Mouse (Mus musculus) megakaryocyte progenitor cell, adult 5-6 weeks (primary cell): ENCODE results near the gene Rnaseh1. TPM values are rescaled to one million over a fixed set of nuclear protein-coding genes. Genes with fewer than 3 reads are reported as not detected.
A peak's percentile ranks its signal among the peaks of the same experiment; 100 is the strongest.

Experiments
- ATAC-seq: replicated peaks from 2 replicates; pipeline ENCODE4 v1.8.0; 2016; ENCODE audit warnings: mild to moderate bottlenecking, moderate TSS enrichment, inconsistent platforms; ENCODE audit not compliant: poor library complexity
- total RNA-seq, 2 experiments: library from RNA; stranded (forward) in 1 of 2; stranded (reverse) in 1 of 2; fragments of 157-497, 149-512 nt in 1 of 2; fragments of 200-1000 nt in 1 of 2; gene quantifications; 2 replicates each; pipeline versions ENCODE4 v1.2.3 to v1.2.4; 2015 to 2017

The Rnaseh1 gene
- total RNA-seq, 2 experiments from 2014 or later: 29.7 to 31.9 TPM

DNA sequence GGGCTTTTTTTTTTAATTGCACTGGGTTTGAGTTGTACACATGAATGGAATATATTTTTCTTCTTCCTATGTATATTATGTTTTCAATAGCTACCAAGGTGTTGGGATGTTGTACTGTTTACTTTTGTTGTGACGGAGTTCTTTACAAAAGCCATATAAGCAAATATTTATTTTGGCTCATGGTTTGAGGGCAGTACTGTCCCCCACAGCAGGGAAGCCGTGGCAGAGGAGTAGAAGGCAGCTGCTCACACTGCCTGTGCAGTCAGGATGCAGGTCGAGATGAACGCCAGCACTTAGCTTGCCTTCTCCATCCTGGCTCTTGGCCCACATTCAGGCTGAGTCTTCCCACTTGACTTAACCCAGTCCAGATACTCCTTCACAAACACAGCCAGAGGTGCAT, 17.3 kb downstream of the Rnaseh1 start:
- no peak for ATAC-seq

DNA sequence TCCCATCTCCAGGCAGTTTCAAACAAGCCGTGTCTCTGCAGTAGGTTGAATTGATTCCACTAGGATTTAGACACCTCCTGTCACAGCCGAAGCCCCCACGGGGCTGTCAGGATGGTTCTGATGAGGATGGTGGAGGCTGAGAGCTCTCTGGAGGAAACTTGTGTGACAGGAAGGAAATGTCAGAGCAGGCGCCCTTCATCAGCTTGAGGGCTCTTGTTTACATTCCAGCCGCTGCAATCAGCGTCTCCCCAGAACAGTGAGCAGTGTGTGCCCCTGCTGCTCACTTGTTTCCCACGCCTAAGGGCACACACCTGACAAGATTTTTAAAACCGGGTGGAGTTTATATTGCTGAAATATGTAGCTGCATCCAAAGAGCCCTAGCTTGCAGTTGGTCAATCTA, 17.9 kb downstream of the Rnaseh1 start:
- ATAC-seq: no peak

DNA sequence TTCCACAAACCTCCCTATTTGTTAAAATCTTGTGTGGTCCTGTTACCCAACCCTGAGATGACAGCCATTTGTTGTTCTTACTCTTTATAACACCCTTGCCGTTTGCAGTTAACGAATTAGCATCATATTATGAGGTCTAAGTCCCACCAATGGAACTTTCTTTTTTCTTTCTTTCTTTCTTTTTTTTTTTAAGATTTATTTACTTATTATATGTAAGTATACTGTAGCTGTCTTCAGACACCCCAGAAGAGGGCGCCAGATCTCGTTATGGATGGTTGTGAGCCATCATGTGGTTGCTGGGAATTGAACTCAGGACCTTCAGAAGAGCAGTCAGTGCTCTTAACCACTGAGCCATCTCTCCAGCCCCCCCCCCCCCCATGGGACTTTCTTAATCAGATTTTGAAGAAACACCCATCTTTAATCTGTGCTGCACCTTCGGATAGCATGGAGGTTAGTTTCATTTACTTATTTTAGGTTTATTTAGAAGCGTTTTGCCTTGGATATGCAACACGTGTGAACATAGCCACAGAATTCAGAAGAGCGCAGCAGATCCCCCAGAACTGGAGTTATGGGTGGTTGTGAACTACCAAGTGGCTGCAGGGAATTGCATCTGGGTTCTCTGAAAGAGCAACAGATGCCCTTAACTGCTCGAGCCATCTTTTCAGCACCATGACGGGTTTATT, 24.8 kb downstream of the Rnaseh1 start:
- ATAC-seq: no peak

DNA sequence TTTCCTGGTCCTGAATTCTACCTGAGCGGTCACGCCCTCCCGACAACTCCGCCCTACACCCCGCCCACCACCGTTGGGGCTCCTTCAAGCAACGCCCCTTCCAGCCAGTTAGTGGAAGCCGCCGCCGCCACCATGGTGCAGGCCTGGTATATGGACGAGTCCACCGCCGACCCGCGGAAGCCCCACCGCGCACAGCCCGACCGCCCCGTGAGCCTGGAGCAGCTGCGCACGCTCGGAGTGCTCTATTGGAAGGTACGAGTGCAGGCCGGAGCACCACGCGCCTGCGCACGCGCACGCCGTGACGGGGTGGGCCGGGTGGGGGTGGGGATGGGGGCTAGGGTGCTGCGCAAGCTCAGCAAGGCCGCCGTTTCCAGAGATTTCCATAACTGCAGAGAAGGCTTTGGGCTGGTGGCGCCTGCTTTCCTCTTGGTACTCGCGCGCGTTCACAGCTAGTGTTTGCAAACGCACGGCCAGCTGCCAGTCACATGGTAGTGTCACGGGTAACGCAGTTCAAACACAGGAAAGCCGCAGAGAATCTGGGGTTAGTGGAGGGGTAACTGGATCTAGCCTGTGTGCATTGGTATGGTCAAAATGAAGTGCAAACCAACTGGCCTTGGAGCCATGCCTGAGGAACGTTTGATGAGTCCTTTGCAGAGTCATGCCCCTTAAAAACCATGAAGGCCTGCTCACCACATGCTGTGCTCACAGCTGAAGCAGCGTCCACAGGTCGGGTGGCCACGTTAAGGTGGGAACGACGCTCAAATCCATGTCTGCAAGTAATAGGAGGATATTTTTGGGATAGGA, 25.9 kb downstream of the Rnaseh1 start, which contains the start of gene Adi1:
Gene Adi1 (plus strand): TSS at position 111 of the 804 bp plus-strand sequence.
- ATAC-seq: peak; percentile 89

DNA sequence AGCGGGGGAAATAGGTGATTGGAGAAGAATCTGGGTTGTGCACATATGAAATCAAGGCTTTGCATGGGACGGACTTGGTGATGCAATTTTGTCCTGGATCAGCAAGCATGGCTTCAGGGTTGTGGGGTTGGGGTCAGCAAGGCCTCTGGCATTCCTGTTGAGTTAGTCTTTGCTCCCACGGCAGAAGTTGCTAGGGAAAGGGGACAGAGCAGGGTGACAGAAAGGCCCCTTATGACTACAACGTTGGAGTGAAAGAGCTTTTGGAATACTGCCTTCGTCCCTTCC, 26.5 kb downstream of the Rnaseh1 start:
- peak; percentile 2; the same call in 1 of the 2 replicates for ATAC-seq

DNA sequence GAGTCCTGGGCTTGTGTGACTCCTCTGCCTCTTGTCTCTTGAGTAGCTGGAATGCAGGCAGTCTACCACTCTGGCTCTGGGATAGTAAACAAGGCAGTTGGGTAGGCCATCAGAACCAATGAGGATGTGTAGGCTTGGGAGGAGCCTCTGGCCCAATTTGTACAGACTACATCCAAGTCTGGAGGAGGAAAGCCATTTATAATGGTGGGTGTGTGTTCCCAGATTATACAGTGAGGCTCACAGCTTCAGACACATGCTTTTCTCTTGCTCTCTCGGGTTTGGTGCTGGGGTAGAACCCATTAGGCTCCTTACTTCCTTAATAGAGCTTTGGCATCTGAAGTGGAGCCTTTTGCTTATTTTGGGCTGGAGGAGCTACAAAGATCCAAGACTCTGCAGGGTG, 35.3 kb downstream of the Rnaseh1 start:
- no peak for ATAC-seq

DNA sequence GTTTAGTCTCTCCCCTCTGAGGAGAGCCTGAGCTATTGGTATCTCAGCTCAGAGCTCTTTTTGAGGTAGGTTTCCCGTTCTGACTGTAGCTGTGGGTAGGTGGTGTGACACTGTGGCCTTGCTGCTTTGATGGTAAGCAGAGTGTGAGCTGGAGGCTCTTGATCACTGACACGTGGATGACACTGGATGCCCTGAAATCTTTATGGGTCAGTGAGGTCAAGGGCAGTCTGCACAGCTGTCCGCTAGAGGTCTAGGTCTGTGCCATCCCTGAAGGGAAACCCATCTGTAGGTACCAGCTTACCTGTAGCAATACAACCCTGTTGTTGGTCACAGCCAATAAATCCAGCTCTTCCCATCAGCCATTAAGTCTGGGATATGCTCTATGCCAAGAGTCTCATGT, 36.4 kb downstream of the Rnaseh1 start:
- no peak for ATAC-seq

DNA sequence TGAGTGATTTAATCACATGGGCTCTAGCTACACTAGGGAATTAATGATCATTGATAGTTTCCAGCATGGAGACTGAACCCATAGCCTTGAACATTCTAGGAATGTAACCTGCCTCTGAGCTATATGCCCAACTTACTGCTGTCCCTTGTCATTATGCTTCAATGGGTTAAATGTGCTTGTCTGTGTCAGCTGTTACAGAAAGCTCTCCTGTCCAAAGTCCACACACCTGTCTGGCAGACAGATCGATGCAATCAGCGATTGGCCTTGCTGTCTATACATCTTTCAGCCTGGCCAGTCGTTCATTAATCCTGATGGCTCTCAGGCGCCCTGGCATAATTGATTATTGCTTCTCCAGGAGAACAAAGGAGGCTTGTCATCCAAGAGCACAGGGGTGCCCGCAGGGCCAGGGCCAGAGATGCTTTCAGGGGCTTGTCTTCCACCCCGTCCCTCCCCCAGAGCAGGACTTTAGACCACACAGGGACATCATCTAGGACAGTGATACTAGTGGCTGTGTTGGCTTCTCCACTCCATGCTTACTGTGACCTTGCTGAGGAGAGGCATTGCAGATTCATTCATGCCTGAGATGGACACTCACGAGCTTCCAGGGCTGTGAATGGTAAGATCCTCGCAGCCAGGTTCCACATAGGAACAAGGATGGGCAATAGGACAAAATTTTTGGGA, 36.9 kb downstream of the Rnaseh1 start:
- ATAC-seq: no peak

DNA sequence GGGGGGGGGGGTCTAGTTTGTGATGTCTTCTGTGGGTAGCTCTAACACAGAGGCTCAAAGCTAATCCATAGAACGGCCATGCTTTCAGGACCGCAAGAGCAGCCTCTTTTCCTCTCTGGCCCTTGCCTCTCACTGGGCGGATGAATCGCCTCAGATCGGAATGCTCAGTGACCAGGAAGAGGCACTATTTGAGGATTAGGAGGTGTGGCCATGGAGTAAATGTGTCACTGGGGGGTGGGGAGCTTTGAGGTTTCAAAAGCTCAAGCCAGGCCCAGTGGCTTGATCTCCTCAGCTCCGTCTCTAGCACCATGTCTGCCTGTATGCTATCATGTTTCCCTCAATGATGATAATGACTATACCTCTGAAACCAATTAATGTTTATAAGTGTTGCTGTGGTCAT, 39.6 kb downstream of the Rnaseh1 start:
- no peak for ATAC-seq

DNA sequence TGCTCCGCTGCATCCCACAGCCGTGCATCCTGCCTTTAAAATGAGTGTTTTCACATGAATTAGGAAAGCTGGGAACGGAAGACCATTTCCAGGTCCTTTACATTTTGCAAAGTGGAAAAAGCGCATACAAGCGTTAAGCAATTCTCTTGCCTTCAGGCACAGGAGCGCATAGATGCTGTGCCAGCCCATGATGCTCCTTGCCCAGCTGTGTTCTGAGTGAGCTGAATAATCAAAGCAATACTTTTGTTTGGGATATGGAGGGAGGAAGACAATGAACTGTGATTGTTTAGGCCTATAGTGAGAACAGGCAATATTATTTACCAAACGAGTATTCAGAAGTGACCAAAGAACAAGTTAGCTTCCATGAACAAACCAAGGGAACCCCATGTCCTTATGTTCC, 41.3 kb downstream of the Rnaseh1 start:
- ATAC-seq: no peak

DNA sequence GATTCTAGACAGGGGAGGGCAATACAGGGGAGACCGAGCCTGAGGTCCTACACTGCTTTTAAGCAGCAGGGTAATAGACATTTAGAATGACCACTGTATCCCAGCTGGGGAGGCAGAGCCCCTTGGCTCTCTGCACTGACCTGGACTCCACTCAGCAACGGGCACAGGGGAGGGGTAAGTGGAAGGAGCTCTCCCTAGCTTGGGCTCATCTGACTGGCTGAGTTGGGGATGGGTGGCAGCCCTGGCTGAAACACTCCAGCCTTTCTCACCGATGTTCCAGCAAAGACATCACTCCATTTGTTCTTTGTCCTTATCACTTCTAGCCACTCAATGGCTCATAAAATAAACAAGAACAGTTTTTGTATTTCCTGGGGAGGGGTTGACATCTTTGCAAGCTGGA, 44.3 kb downstream of the Rnaseh1 start:
- no peak for ATAC-seq

DNA sequence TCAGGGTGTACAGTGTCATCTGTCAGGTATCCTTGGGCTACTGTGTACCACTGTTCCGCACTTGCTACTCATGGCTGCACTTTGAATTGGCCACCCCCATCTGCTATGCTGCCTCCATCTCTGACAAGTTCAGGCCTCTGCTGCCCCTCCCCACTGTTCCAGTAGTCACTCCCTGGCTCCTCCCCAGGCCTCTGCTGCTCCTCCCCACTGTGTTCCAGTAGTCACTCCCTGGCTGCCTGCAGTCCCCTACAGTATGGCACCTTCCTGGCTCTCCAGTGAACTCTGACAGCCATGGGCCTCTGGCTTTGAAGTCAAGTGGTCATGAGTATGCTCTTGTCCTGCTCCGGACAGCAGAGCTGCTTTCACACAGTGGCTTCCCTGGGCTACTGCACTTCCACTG, 44.8 kb downstream of the Rnaseh1 start:
- no peak for ATAC-seq

DNA sequence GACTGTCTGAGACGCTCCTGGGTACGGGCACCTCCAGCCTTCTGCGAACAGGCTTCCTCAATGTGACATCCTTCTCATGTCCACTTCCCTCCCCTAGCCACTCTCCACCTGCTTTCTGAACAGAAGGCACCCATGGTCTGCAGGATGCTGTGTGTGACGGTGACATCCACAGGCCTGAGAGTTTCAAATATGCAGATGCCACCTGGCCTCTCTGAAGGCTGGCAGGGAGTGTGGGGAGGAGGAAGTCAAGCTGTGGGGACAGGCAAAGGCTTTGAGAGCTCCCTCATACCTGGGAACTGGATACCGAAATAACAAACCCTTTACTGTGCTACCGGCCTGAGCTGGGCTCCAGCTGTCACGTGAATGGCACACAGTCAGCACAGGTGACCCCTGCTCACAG, 45.4 kb downstream of the Rnaseh1 start:
- no peak for ATAC-seq

DNA sequence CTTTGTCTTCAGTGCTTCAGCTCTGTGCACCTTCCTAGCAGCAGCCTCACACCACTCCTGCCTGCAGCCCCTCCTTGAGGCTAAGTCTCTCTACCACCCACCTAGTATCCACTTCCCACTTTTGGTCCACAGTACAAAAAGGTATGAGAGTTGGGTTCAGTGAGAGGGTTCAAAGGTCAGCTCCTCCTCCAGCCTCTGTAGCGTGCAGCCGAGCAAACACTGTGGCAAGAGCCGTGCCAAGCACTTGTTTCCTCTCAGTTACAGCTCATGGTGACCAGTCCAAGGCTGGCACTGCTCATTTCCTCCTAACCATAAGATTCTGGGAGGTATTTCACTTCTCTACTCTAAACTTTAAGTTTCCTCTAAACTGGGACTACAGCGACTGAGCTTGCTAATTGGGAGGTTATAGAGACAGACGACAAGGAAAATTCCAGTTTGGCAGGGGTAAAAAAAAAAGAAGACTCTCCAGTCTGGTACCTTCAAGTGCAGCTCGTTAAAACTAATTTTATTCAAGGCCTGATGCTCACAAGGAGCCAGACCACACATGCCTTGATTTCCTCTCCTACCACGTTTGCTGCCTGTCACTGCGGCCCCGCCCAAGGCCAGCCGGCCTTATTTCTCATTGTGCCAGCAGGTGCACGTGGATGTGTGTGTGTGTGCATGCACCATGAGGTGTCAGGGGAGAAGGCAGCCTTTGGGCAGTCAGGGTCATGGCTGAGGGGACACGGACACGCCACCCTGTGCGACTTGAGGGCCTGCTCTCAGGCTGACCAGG, 48.6 kb downstream of the Rnaseh1 start:
- ATAC-seq: no peak

DNA sequence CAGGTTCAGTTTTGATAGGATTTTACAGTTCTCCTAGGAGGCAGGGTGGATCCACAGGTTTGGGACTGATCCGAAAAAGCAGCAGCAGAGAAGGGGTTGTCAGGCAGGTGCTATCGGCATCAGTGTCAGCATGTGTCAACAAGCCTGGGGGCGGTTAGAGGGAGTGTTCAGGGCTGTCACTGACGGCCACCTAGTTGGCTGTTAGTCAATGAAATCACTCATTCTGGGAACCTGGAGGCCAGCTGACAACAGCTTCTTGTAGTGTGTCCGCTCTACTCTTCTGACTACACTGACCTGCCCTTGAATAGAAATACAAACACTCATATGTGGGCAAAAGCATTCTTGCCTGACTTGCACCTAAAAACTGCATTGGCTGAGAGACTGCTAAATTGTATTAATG, 49.7 kb downstream of the Rnaseh1 start:
- no peak for ATAC-seq

DNA sequence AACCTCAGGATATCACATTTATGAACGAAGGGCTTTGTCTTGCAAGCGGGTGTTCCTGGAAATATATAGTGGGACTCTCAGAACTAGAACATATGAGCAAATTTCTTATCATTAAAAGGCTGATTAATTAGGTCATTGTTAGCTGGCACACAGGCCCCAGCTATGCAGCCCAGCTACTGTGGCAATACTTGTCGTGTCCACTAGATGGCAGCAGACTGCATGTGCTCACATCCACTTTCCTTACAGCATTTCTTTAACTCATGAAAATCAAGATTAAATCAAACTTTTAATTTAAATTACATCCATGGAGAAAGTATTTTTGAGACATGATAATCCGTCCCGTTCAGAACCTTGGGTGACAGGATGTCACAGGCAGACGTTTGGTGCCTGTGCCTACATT, 50.3 kb downstream of the Rnaseh1 start:
- peak; percentile 87 for ATAC-seq

DNA sequence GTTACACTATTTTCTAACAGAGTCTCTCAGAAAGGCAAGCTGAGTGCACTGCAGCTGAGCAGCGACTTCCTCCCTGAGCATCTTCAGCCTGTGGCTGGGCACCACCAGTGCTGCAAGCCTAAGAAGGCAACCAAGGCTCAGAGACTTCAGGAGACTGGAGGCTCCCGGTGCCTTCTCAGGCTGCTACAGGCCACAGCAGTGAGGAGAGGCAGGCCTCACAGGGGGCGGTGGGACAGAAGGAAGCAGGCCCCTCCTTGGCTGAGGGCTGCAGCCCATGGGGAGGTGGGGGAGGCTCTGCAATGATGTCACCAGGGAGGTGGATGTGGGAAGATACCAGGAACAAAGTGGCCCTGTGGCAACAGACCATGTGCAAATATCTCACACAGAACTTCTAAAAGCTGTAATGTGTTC, 50.7 kb downstream of the Rnaseh1 start:
- no peak for ATAC-seq

DNA sequence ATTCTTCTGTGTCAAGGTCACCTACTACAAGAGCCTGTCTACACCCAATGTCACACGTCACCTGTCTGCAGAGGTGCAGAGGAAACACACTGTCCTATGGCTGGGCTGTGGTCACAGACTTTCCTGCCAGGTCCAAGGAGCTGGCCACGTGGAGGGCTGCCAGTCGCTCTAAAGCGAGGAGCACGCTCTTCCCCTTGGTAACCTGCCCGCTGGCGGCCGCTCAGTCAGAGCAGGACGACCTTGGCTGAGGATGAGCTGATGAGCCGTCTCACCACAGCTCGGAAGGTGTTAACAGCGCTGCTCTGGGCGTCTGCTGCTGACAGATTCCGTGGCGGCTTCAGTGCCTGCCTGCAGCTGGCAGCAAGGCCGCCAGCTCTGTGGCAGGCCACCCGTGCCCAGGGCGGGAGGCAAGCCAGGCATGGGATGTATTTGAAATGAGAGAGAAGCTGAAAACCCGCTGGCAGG, 51.2 kb downstream of the Rnaseh1 start:
- no peak for ATAC-seq

DNA sequence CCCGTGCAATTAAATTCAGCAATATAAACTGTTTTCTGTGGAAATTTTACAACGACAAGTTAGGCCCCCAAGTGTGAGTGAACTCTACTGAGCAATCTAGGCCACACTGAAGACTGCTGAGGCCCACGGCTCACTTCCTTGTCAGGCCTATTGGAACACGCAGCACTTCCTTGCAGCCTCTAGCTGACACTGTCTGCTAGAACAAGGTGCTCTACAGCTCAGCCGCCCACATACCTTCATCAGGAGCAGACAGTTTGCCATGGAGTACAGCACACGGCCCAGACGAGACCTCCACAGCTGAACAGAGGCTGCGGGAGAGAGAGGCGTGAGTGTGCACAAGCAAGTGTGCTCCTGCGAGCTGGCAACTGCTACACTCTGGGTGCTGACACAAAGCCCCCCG, 51.9 kb downstream of the Rnaseh1 start:
- no peak for ATAC-seq

DNA sequence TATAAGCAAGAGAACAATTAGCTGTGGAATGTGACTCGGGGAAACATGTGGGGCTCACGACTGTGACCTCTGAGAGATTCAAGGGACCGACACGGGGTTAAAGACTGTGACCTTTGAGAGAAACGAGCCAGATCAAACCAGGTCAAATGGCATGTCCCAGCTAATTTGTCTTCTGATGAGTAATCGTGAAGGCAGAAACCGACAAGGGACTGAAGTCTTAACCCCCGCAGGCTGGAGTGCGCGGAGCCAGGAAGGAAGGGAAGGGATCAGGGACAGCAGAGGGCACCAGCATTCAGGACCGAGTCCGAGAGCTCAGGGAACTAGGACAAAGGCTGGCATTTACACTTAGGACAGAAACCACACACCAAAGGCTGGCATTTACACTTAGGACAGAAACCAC, 55.0 kb downstream of the Rnaseh1 start:
- no peak for ATAC-seq

DNA sequence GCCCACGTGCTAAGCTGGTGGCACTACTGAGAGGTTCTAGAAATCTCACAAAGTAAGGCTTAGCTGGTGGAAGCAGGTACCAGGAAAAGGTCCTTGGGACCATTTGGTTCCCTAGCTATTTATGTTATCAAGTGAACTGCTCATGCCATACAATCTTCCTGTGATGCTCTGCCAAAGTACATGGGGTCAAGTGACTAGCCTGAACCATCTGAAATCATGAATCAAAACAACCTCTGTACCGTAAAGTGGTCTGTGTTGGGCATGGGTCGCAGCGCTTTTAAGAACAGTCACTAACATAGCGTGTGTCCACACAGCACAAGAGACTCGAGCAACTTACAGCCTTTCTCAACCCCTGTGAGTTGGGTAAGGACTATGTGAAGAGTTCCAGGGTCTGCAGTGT, 55.8 kb downstream of the Rnaseh1 start:
- ATAC-seq: no peak
